Mouse (Mus musculus) CD8-positive naive resting alpha-beta T cell, adult 2 months (primary cell): ENCODE measurements around the gene Rrp12.
"Not testable (repeated sequence)": the region's sequence is repeated elsewhere in the genome, so short reads cannot be mapped to it uniquely, and the experiment has no call there.

Experiments
- DNase-seq, 2 experiments: peaks; one replicate each; pipeline ENCODE4 v3.0.0; 2022; ENCODE audit warnings: low read depth in 2 of 2, low spot score in 2 of 2

The Rrp12 gene

GRCm38 (mm10) chr19:41850021-41850718, 45.8 kb downstream of the Rrp12 start:
- no peak for DNase-seq

- DNase-seq, result peak; percentile 90 to 91
These were observed 47.8 kb downstream of the Rrp12 start, which contains the start of gene Frat2 for GRCm38 (mm10) chr19:41847992-41848851. Gene Frat2, minus strand, starts transcription at chr19:41848132.

GRCm38 (mm10) chr19:41847614-41847991, 48.4 kb downstream of the Rrp12 start:
- not testable (repeated sequence) for DNase-seq

GRCm38 (mm10) chr19:41847091-41847581, 48.8 kb downstream of the Rrp12 start:
- DNase-seq, result peak in 1 of 2 experiments; percentile 14

- DNase-seq, result peak in 1 of 2 experiments; percentile 7
These were observed 49.4 kb downstream of the Rrp12 start for GRCm38 (mm10) chr19:41846366-41847090.

GRCm38 (mm10) chr19:41844345-41844744, 51.6 kb downstream of the Rrp12 start:
- no peak for DNase-seq

GRCm38 (mm10) chr19:41842706-41843105, 53.3 kb downstream of the Rrp12 start:
- DNase-seq, result no peak

GRCm38 (mm10) chr19:41842196-41842595, 53.8 kb downstream of the Rrp12 start:
- DNase-seq, result no peak

GRCm38 (mm10) chr19:41841105-41841750, 54.7 kb downstream of the Rrp12 start:
- no peak for DNase-seq

- no peak for DNase-seq
These were observed 56.3 kb downstream of the Rrp12 start for GRCm38 (mm10) chr19:41839685-41840084.

- DNase-seq, result no peak
These were observed 57.2 kb downstream of the Rrp12 start for GRCm38 (mm10) chr19:41838808-41839207.

- no peak for DNase-seq
These were observed 58.1 kb downstream of the Rrp12 start for GRCm38 (mm10) chr19:41837917-41838261.

- DNase-seq, result no peak
These were observed 58.6 kb downstream of the Rrp12 start for GRCm38 (mm10) chr19:41837194-41837916.

- no peak for DNase-seq
These were observed 59.3 kb downstream of the Rrp12 start for GRCm38 (mm10) chr19:41836719-41837118.

GRCm38 (mm10) chr19:41835816-41836215, 60.2 kb downstream of the Rrp12 start:
- DNase-seq, result peak in 1 of 2 experiments; percentile 20

- no peak for DNase-seq
These were observed 60.6 kb downstream of the Rrp12 start for GRCm38 (mm10) chr19:41835407-41835806.

- no peak for DNase-seq
These were observed 63.3 kb downstream of the Rrp12 start for GRCm38 (mm10) chr19:41832501-41833201.

GRCm38 (mm10) chr19:41831718-41832391, 64.1 kb downstream of the Rrp12 start:
- DNase-seq, result no peak

GRCm38 (mm10) chr19:41831101-41831570, 64.8 kb downstream of the Rrp12 start:
- DNase-seq, result no peak
